Mouse (Mus musculus) CD4-positive, CD25-positive, alpha-beta regulatory T cell, adult 4 months (primary cell): ENCODE results near the gene Med18. TPM values are rescaled to one million over a fixed set of nuclear protein-coding genes. Genes with fewer than 3 reads are reported as not detected.
"Not testable (repeated sequence)": the region's sequence is repeated elsewhere in the genome, so short reads cannot be mapped to it uniquely, and the experiment has no call there.

Experiments
- ATAC-seq: one replicate; pipeline ENCODE4 v1.8.0; 2017
- polyA plus RNA-seq, 2 experiments: library from polyadenylated mRNA; unstranded; fragments of 100-300 nt; shearing (Covaris generic); gene quantifications; one replicate each; pipeline ENCODE4 v1.2.1; 2017

Gene Med18
- polyA plus RNA-seq, 2 experiments from 2014 or later = 24.7 to 30.1 TPM

GRCm38 (mm10) chr4:132415966-132416365, 47.8 kb downstream of the Med18 start:
- no peak for ATAC-seq

- not testable (repeated sequence) for ATAC-seq
Observed at GRCm38 (mm10) chr4:132413257-132413656, 50.5 kb downstream of the Med18 start.

- peak; percentile 74 for ATAC-seq
Observed at GRCm38 (mm10) chr4:132411322-132412094, 52.2 kb downstream of the Med18 start.

GRCm38 (mm10) chr4:132409587-132410229, 54.0 kb downstream of the Med18 start:
- ATAC-seq = peak; percentile 77

Other genes starting within 250 kb of the Med18 start
- 10 to 100 TPM; 16.7 to 17.7 TPM for gene Gmeb1, start 202.3 kb downstream of the Med18 start, polyA plus RNA-seq
- gene Taf12, start 189.5 kb downstream of the Med18 start, polyA plus RNA-seq = 10 to 100 TPM; 84.4 to 91.9 TPM
- 1 to 10 TPM in 1 of 2 experiments, not detected in 1; 1.0 TPM for gene Rab42, start 160.5 kb downstream of the Med18 start, polyA plus RNA-seq
- gene Trnau1ap, start 134.4 kb downstream of the Med18 start, polyA plus RNA-seq = 10 to 100 TPM; 40.7 to 48.9 TPM
- 10 to 100 TPM; 11.7 to 23.9 TPM for gene Rcc1, start 110.3 kb downstream of the Med18 start, polyA plus RNA-seq
- gene Phactr4, start 41.4 kb downstream of the Med18 start, polyA plus RNA-seq = 1 to 10 TPM; 5.6 to 6.0 TPM
- gene Sesn2, start 46.6 kb upstream of the Med18 start, polyA plus RNA-seq = 1 to 10 TPM; 1.6 to 2.4 TPM
- 100 to 1,000 TPM; 163 to 184 TPM for gene Atpif1, start 69.7 kb upstream of the Med18 start, polyA plus RNA-seq
- gene Dnajc8, start 71.6 kb upstream of the Med18 start, polyA plus RNA-seq = 100 to 1,000 TPM; 322 to 338 TPM
- gene Ptafr, start 100.1 kb upstream of the Med18 start, polyA plus RNA-seq = 1 to 10 TPM; 3.8 to 4.2 TPM
- 10 to 100 TPM; 35.5 to 42.1 TPM for gene Eya3, start 175.1 kb upstream of the Med18 start, polyA plus RNA-seq